Mouse (Mus musculus): ENCODE data around the gene Bloc1s3. TPM values are rescaled to one million over a fixed set of nuclear protein-coding genes. Genes with fewer than 3 reads are reported as not detected.
A peak's percentile ranks its signal among the peaks of the same experiment; 100 is the strongest.
"Not testable (repeated sequence)": the region's sequence is repeated elsewhere in the genome, so short reads cannot be mapped to it uniquely, and the experiment has no call there.

Gene Bloc1s3
- total RNA-seq, 1 experiment from 2014 or later: 6.7 TPM

- peak; percentile 54 for DNase-seq
These were observed 9.6 kb upstream of the Bloc1s3 start, which contains the start of gene Nkpd1 for GRCm38 (mm10) chr7:19517652-19518365. Nkpd1 (plus strand) TSS chr7:19517838.

DNA sequence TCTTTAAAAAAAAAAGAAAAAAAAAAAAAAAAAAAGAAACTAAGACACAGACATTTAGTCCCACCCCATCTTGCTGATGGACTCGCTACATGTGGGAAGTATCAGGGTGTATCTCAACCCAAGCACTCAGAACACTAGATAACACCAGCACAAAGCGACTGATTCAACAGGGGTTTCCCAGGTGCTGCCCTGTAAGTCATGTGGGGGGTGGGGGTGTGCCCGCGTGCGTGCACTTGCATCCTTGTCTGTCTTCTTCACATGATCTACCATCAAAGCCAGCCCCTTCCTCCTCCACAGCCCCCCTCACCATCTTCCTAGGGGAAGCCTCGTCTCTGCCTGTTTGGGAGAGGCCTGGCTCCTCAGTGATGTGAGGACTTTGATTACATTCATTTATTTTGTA lies 4.2 kb upstream of the Bloc1s3 start:
- no peak for DNase-seq

GRCm38 (mm10) chr7:19511934-19512333 lies 3.8 kb upstream of the Bloc1s3 start:
- not testable (repeated sequence) for DNase-seq

- DNase-seq: no peak
These were observed 1.6 kb upstream of the Bloc1s3 start for GRCm38 (mm10) chr7:19509786-19510185.

GRCm38 (mm10) chr7:19508924-19509568 lies 879 bp upstream of the Bloc1s3 start:
- DNase-seq: no peak

- no peak for DNase-seq
These were observed 570 bp downstream of the Bloc1s3 start for GRCm38 (mm10) chr7:19507612-19507981.

DNA sequence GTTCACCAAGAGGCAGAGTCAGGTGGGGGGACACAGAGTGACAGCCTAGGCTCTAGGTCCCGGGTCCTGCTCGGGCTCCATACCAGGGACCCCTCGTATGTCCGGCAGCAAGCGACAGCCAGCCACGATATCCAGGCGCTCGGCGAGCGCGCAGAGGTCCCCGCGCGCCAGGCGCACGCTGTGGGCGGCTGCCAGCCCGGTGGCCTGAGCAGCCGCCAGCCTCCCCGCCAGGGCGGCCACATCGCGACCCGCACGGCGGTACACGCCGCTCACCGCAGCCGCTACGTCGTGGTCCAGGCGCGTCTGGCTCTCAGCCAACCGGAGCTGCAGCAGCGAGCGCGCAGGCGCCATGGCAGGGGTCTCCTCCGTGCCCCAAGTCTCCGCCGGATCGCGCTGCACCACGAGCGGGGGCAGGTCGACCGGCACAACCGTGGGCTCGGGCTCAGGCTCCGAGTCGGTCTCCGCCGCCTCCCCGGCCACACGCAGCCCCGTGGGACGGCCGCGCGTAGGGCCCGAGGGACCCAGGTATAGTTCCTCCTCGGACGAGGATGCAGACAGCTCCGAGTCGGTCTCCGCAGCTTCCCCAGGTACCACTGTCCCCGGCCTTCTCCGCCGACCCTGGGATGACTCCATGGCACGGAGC lies 1.1 kb downstream of the Bloc1s3 start:
- peak; percentile 76 for DNase-seq

DNA sequence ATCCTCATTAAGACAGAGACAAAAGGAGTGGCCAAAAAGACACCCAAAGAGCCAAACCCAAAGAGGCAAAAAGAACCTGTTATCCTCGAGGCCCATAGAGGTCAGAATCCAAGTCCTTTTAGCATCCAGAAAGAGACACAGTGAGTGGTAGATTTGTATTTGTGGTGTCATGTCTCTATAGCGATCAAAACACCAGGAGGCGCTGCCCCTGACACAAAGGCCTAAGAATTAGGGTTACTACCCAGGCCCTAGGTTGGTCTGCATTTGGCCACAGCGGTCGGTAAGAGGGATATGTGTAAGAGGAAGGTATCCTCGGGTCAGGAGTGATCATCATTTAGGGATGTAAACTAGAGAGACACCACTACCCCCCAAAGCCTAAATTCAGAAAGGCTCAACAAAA lies 1.8 kb downstream of the Bloc1s3 start:
- DNase-seq: no peak

GRCm38 (mm10) chr7:19503481-19504068 lies 4.6 kb downstream of the Bloc1s3 start:
- DNase-seq: peak; percentile 77

DNA sequence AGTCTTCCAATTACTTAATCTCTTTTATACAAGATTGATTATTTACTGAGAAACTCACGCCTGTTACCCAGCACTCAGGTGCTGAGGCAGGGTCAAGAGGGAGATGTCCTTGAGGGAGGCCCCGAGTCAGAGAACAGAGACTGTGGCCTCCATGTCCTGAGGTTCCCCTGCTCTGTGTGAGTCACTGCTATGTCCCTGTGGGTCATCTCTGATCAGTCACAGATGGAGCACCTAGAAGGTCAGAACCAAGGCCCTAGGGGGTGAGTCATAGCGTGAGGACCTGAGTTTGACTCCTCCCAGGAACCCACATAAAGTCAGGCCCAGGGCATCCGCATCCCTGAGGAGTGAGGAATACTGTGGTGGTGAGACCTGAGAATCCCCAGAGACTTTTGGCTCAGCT lies 6.5 kb downstream of the Bloc1s3 start:
- peak; percentile 83 for DNase-seq

GRCm38 (mm10) chr7:19500420-19501363 lies 7.5 kb downstream of the Bloc1s3 start:
- no peak for DNase-seq

GRCm38 (mm10) chr7:19498326-19498725 lies 9.8 kb downstream of the Bloc1s3 start:
- peak; percentile 70 for DNase-seq

DNA sequence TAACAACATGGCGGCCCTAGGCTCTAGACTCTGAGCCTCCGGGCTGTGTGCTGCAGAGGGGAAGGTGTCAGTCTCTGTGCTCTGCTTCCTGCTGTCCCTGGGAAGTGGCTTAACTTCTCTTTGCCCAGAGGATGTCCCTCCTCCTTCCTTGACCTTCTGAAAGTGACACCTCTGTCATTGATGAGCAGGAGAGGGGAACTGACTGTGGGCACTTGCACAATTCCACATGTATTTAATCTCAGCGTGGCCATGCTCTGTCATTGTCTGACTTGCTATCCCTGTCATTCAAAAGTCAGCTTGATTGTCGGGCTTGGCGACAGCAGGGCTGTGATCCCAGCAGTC lies 12.0 kb downstream of the Bloc1s3 start:
- no peak for DNase-seq

GRCm38 (mm10) chr7:19495521-19496213 lies 12.5 kb downstream of the Bloc1s3 start:
- peak; percentile 84 for DNase-seq

DNA sequence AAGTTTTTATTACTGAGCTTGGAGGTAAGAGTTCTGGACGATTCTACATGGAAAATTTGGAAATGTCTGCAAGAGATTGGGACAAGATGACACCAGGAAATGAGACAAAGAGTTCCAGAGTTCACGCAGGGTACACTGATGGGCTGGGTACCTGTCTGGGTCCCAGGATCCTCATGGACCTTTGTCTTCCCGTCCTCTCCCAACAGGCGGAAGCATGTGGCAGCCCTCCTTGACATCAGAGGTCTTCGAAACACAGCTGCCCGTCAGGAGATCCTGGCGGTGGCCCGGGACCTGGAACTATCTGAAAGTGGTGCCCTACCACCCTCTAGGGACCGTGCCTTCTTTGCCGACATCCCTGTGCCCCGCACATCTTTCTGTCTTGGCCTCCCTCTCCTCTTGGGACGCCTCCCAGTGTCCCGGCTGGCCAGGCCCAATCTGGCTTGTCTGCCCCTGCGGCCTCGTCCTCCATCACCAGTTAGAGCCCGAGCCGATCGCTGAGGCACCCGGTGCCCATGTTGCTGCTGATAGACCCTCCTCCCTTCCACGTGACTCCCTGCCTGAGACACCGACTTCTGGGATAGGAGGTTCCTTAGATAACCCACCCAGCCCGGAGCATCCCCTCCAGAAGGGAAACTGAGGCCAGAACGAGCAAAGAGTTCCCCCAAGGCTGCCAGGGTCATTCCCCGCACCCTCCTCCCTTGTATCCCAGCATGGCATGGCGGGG lies 13.3 kb downstream of the Bloc1s3 start:
- peak; percentile 49 for DNase-seq

DNA sequence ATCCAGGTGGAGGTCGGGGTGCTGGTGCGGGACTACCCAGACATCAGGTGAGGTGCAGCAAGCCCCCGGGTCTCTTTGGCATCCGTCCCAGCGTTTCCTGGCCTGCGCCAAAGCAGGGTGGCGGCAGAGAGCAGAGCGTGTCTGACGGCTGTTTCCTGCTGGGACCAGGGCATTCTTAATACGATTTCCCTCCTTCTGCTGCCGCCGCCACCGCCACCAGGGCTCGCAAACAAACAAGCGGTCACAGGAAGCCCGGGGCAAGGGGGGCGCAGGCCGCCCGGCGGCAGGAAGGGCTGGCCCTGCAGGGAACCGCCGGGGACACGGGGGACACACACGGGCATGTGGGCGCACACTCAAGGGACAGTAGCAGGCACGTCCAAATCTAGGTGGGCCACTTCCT lies 16.4 kb downstream of the Bloc1s3 start:
- peak; percentile 81 for DNase-seq

GRCm38 (mm10) chr7:19489525-19489924 lies 18.6 kb downstream of the Bloc1s3 start:
- DNase-seq: no peak

- DNase-seq: no peak
These were observed 21.6 kb downstream of the Bloc1s3 start for GRCm38 (mm10) chr7:19486549-19486948.

DNA sequence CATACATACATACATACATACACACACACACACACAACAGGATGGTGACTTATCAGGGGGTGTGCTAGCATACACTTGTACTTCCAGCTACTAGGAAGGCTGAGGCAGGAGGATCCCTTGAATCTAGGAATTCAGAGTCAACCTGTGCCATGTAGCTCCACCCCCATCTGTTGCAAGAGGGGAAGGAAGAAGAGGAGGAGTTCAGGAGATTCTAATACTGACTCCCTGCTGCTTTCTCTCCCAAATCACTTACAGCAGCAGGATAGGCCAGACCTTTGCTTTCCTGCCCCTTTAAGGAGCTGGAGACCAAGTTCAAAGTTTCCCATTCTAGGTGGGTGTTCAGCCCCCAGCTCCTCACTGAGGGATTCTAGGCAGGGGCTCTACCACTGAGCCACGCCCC lies 22.7 kb downstream of the Bloc1s3 start:
- no peak for DNase-seq

DNA sequence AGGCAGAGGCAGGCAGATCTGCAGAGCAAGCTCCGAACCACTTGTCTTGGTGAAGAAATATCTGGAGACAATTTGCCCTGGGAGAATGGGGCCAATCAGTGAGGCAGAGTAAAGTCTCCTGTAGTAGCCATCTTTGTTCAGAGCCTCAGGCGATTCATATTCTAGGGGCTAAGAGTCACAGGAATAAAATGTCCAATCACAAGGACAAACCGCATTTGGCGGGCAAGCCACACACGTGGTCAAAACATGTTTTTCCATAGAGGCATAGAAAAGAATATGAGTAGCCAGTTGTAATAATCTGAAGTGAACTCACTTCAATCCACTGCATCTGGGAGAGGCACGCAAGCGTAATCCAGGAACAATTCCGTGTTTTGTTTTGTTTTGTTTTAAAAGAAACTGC lies 24.9 kb downstream of the Bloc1s3 start:
- no peak for DNase-seq
